Mouse (Mus musculus) adrenal gland, postnatal 10 days (tissue): Measurements from ENCODE around the gene Mx1. TPM values are rescaled to one million over a fixed set of nuclear protein-coding genes. Genes with fewer than 3 reads are reported as not detected.

Experiments
- DNase-seq: peaks from one replicate; pipeline ENCODE4 v3.0.0; 2021; ENCODE audit warnings: mixed read lengths
- long read RNA-seq, 2 experiments: library from polyadenylated mRNA; stranded (forward); transcript quantifications; one replicate each; pipeline ENCODE4 v2.0.0; 2021
- total RNA-seq, 2 experiments: library from RNA; stranded (reverse); gene quantifications; 2 replicates each; pipeline ENCODE4 v1.2.3; 2021

Gene Mx1
- total RNA-seq, result 1 to 10 TPM in 1 of 2 experiments, under 1 TPM in 1; 0.61 to 1.7 TPM
- long read RNA-seq, experiment 1, result 0 reads
- long read RNA-seq, experiment 2, result 0 reads

GRCm38 (mm10) chr16:97462481-97463181 is at the start of gene Mx1:
Gene Mx1, minus strand, starts transcription at chr16:97462907.
- no peak for DNase-seq

GRCm38 (mm10) chr16:97512347-97512751 is 49.6 kb upstream of the Mx1 start:
- no peak for DNase-seq

GRCm38 (mm10) chr16:97511495-97511894 is 48.8 kb upstream of the Mx1 start:
- DNase-seq, result peak; percentile 14

DNA sequence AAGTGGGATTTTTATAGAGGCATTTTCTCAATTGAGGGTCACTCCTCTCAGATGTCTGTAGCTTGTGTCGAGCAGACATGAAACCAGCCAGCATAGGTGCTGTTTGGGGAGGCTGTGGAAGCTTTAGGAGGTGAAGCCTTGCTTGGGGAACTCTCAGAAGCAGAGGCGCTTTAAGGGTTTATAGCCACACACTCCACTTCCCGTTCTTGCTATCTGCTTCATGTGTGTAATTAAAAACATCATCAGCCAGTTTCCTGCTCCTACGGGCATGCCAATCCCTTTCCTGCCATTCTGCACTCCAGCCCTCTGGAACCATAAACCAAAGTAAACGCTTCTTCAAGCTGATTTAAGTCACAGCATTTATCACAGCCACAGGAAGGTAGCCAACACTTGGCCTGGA is 48.1 kb upstream of the Mx1 start:
- DNase-seq, result no peak

DNA sequence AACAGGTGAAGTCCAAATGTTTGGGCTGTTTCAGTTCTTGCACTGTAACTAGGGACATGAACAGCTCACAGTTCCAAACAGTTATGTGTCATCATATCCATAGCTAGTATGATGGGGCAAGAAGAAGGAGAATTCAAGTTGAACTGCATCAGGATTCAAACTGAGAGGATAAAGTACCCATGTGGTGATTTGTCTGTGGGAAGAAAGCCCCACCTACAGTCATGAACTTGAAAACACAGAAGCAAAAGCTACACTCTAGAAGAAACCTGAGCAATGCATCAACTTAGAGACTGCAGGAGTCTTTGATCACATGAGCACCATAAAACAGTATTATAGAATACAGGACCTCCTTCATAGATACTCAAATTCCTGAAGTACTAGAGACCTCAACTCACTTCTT is 45.1 kb upstream of the Mx1 start:
- no peak for DNase-seq

GRCm38 (mm10) chr16:97504793-97505192 is 42.1 kb upstream of the Mx1 start:
- no peak for DNase-seq

DNA sequence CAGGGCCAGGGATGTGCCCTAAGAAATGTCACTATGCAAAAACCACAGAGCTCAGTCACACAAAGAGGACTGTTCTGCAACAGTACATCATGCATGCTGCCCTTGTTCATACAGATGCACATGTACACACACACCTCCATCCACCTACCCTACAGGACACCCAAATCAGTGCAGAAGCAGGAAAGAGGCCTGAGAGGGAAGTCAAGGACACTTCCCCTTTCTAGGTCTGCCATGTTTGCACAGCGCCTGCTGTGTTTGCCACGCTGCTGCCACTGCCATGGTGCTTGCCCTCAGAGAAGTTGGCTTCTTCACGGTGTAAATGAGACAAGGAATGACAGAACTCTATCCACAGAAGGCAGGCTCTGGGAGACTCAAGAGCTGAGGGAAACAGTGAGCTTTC is 41.1 kb upstream of the Mx1 start:
- no peak for DNase-seq

GRCm38 (mm10) chr16:97500901-97501300 is 38.2 kb upstream of the Mx1 start:
- no peak for DNase-seq

DNA sequence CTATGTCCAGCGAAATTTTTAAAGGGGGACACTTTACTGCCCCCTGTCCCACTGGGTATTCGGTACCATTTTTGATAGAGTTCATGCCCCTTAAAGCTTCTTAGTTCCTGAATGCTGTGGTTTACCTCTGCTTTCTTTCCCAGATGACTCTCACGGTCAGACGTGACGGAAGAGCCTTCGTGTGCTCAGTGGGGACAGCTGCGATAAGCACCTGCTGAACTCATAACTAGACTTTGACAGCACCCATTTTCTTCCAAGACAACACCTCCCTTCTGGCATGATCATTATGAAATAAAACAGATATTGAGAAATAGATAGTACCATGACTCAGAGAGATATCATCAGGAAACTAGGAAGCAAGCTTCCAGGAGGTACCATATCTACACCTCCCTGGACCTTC is 36.7 kb upstream of the Mx1 start:
- no peak for DNase-seq

GRCm38 (mm10) chr16:97498139-97498538 is 35.4 kb upstream of the Mx1 start:
- DNase-seq, result no peak

GRCm38 (mm10) chr16:97497682-97498081 is 35.0 kb upstream of the Mx1 start:
- no peak for DNase-seq

GRCm38 (mm10) chr16:97496026-97496425 is 33.3 kb upstream of the Mx1 start:
- no peak for DNase-seq

- no peak for DNase-seq
Measured at GRCm38 (mm10) chr16:97492369-97492768, 29.7 kb upstream of the Mx1 start.

- DNase-seq, result no peak
Measured at GRCm38 (mm10) chr16:97478655-97479054, 15.9 kb upstream of the Mx1 start.

GRCm38 (mm10) chr16:97476524-97476923 is 13.8 kb upstream of the Mx1 start:
- DNase-seq, result no peak

GRCm38 (mm10) chr16:97475581-97475980 is 12.9 kb upstream of the Mx1 start:
- peak; percentile 82 for DNase-seq

GRCm38 (mm10) chr16:97474671-97475070 is 12.0 kb upstream of the Mx1 start:
- DNase-seq, result no peak

DNA sequence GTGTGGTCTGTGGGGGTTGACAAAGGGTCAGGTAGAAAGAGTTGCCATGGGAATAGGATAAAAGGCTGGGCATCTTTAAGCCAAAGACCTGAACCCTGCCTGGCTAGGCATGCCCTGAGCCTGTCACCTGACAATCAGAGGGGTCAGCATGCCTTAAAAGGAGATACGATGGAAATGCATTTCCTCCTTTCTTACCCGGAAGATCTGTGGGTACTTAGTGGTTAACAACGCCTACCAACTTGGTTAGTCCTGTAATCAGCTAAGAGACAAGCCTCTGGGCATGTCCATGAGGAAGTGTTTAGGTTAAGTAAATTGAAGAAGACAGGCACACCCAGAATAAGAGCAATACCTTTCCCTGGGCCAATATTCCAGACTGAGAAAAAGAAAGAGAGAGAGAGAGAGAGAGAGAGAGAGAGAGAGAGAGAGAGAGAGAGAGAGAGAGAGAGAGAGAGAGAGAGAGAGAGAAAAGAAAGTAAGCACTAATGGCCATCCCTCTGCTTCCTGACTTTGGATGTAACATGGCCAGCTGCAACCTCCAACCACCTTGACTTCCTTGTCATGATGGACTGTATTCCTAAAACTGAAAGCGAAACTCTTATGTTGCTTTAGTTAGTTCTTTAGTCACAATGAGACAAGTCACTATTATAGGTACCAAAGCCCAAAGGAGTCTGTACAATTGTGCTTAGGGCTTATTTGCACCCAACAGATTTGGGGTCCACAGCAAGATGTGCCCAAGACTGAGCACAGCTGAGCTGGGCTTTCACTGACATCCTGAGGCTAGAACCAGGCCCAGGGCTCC is 5.5 kb upstream of the Mx1 start:
- no peak for DNase-seq

- DNase-seq, result no peak
Measured at GRCm38 (mm10) chr16:97467472-97467871, 4.8 kb upstream of the Mx1 start.

- DNase-seq, result no peak
Measured at GRCm38 (mm10) chr16:97466182-97466957, 3.7 kb upstream of the Mx1 start.

DNA sequence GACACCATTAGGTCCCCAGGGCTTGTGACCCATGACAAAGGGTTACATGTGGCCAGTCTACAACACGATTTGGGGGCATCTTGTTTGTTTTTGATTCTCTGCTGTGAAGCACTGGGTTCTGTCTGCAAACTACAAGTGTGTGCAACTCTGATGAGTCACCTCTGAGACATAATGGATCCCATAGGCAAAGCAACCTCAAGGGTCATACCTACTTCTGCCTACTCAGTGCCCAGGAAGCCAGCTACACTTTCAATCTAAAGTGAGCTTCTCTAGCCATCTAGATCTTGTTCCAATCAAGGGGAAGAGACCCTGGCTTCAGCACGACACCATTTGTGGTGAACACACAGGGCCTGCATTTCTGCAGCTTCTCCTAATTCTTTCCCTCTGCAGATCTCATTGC is 1.4 kb downstream of the Mx1 start:
- no peak for DNase-seq

DNA sequence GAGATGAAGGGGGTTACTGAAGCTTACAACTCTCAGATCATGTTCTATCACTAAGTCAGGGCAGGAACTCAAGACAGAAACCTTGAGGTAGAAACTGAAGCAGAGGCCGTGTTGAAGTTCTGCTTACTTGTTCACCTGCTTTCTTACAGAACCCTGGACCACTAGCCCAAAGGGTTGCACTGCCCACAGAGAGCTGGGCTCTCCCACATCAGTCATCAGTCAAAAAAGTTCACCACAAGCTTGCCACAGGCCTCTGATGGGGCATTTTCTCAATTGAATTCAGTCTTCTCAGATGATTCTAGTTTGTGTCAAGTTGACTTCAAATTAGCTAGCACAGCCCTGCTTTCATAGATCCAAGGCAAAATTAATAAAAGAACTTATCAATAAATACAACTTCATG is 2.9 kb downstream of the Mx1 start:
- DNase-seq, result no peak

- DNase-seq, result no peak
Measured at GRCm38 (mm10) chr16:97447386-97447785, 15.3 kb downstream of the Mx1 start.
